Mouse (Mus musculus): ENCODE results near the gene Gm49450. TPM values are rescaled to one million over a fixed set of nuclear protein-coding genes. Genes with fewer than 3 reads are reported as not detected.

Gene Gm49450
- polyA plus RNA-seq (2015; fragmentation: Illumina TruSeq; extraction: RNeasy Lipid Tissue Mini Kit (QIAGEN cat#74804); ENCODE audit: insufficient read depth, low read depth, low replicate concordance): not detected

GRCm38 (mm10) chr15:98953401-98954356 lies at the start of gene Gm49450, which contains the start of gene Tuba1a:
Gene Gm49450, minus strand, starts transcription at chr15:98953551.
Gene Tuba1a, minus strand, starts transcription at chr15:98953703.

GRCm38 (mm10) chr15:98934217-98934839 lies 19.0 kb downstream of the Gm49450 start, which contains the start of gene Tuba1b:
Gene Tuba1b, minus strand, starts transcription at chr15:98934565.

GRCm38 (mm10) chr15:98917538-98918498 lies 35.5 kb downstream of the Gm49450 start, which contains the start of gene Lmbr1l:
Gene Lmbr1l, minus strand, starts transcription at chr15:98918231.

GRCm38 (mm10) chr15:98897928-98898800 lies 55.2 kb downstream of the Gm49450 start, which contains the start of gene Dhh:
Gene Dhh, minus strand, starts transcription at chr15:98898540.

GRCm38 (mm10) chr15:98893940-98894745 lies 59.2 kb downstream of the Gm49450 start, which contains the start of gene Rhebl1:
Gene Rhebl1, minus strand, starts transcription at chr15:98894540.

Other genes with a start within 250 kb of the Gm49450 start
- not detected for gene Ccdc65, start 245.3 kb downstream of the Gm49450 start, polyA plus RNA-seq (2015; fragmentation: Illumina TruSeq; extraction: RNeasy Lipid Tissue Mini Kit (QIAGEN cat#74804); ENCODE audit: insufficient read depth, low read depth, low replicate concordance)
- gene Fkbp11, start 225.4 kb downstream of the Gm49450 start, polyA plus RNA-seq (2015; fragmentation: Illumina TruSeq; extraction: RNeasy Lipid Tissue Mini Kit (QIAGEN cat#74804); ENCODE audit: insufficient read depth, low read depth, low replicate concordance): 174 TPM
- 12.4 TPM for gene Arf3, start 190.3 kb downstream of the Gm49450 start, polyA plus RNA-seq (2015; fragmentation: Illumina TruSeq; extraction: RNeasy Lipid Tissue Mini Kit (QIAGEN cat#74804); ENCODE audit: insufficient read depth, low read depth, low replicate concordance)
- gene Wnt10b, start 175.4 kb downstream of the Gm49450 start, polyA plus RNA-seq (2015; fragmentation: Illumina TruSeq; extraction: RNeasy Lipid Tissue Mini Kit (QIAGEN cat#74804); ENCODE audit: insufficient read depth, low read depth, low replicate concordance): 0.39 TPM
- not detected for gene Wnt1, start 163.7 kb downstream of the Gm49450 start, polyA plus RNA-seq (2015; fragmentation: Illumina TruSeq; extraction: RNeasy Lipid Tissue Mini Kit (QIAGEN cat#74804); ENCODE audit: insufficient read depth, low read depth, low replicate concordance)
- not detected for gene Ddn, start 144.1 kb downstream of the Gm49450 start, polyA plus RNA-seq (2015; fragmentation: Illumina TruSeq; extraction: RNeasy Lipid Tissue Mini Kit (QIAGEN cat#74804); ENCODE audit: insufficient read depth, low read depth, low replicate concordance)
- gene Prkag1, start 122.0 kb downstream of the Gm49450 start, polyA plus RNA-seq (2015; fragmentation: Illumina TruSeq; extraction: RNeasy Lipid Tissue Mini Kit (QIAGEN cat#74804); ENCODE audit: insufficient read depth, low read depth, low replicate concordance): 11.2 TPM
- gene Kmt2d, start 82.3 kb downstream of the Gm49450 start, polyA plus RNA-seq (2015; fragmentation: Illumina TruSeq; extraction: RNeasy Lipid Tissue Mini Kit (QIAGEN cat#74804); ENCODE audit: insufficient read depth, low read depth, low replicate concordance): 12.0 TPM
- 0.92 TPM for gene Rhebl1, start 59.0 kb downstream of the Gm49450 start, polyA plus RNA-seq (2015; fragmentation: Illumina TruSeq; extraction: RNeasy Lipid Tissue Mini Kit (QIAGEN cat#74804); ENCODE audit: insufficient read depth, low read depth, low replicate concordance)
- 0.87 TPM for gene Dhh, start 55.0 kb downstream of the Gm49450 start, polyA plus RNA-seq (2015; fragmentation: Illumina TruSeq; extraction: RNeasy Lipid Tissue Mini Kit (QIAGEN cat#74804); ENCODE audit: insufficient read depth, low read depth, low replicate concordance)
- gene Lmbr1l, start 35.3 kb downstream of the Gm49450 start, polyA plus RNA-seq (2015; fragmentation: Illumina TruSeq; extraction: RNeasy Lipid Tissue Mini Kit (QIAGEN cat#74804); ENCODE audit: insufficient read depth, low read depth, low replicate concordance): 9.3 TPM
- gene Tuba1b, start 19.0 kb downstream of the Gm49450 start, polyA plus RNA-seq (2015; fragmentation: Illumina TruSeq; extraction: RNeasy Lipid Tissue Mini Kit (QIAGEN cat#74804); ENCODE audit: insufficient read depth, low read depth, low replicate concordance): 83.4 TPM
- 66.0 TPM for gene Tuba1a, start 152 bp upstream of the Gm49450 start, polyA plus RNA-seq (2015; fragmentation: Illumina TruSeq; extraction: RNeasy Lipid Tissue Mini Kit (QIAGEN cat#74804); ENCODE audit: insufficient read depth, low read depth, low replicate concordance)
- 14.2 TPM for gene Tuba1c, start 76.3 kb upstream of the Gm49450 start, polyA plus RNA-seq (2015; fragmentation: Illumina TruSeq; extraction: RNeasy Lipid Tissue Mini Kit (QIAGEN cat#74804); ENCODE audit: insufficient read depth, low read depth, low replicate concordance)
- gene Prph, start 101.6 kb upstream of the Gm49450 start, polyA plus RNA-seq (2015; fragmentation: Illumina TruSeq; extraction: RNeasy Lipid Tissue Mini Kit (QIAGEN cat#74804); ENCODE audit: insufficient read depth, low read depth, low replicate concordance): 3.3 TPM
- gene Troap, start 121.0 kb upstream of the Gm49450 start, polyA plus RNA-seq (2015; fragmentation: Illumina TruSeq; extraction: RNeasy Lipid Tissue Mini Kit (QIAGEN cat#74804); ENCODE audit: insufficient read depth, low read depth, low replicate concordance): 0.35 TPM
- not detected for gene C1ql4, start 134.3 kb upstream of the Gm49450 start, polyA plus RNA-seq (2015; fragmentation: Illumina TruSeq; extraction: RNeasy Lipid Tissue Mini Kit (QIAGEN cat#74804); ENCODE audit: insufficient read depth, low read depth, low replicate concordance)
- gene Dnajc22, start 139.6 kb upstream of the Gm49450 start, polyA plus RNA-seq (2015; fragmentation: Illumina TruSeq; extraction: RNeasy Lipid Tissue Mini Kit (QIAGEN cat#74804); ENCODE audit: insufficient read depth, low read depth, low replicate concordance): 0.72 TPM
- gene Spats2, start 172.4 kb upstream of the Gm49450 start, polyA plus RNA-seq (2015; fragmentation: Illumina TruSeq; extraction: RNeasy Lipid Tissue Mini Kit (QIAGEN cat#74804); ENCODE audit: insufficient read depth, low read depth, low replicate concordance): 1.5 TPM

All from pancreas, adult 10 weeks (tissue).